Mouse (Mus musculus): ENCODE data around the gene Pdia5.

Pdia5 gene

GRCm38 (mm10) chr16:35441346-35442025, 49.2 kb downstream of the Pdia5 start:
- no peak for DNase-seq (ENCODE audit: low spot score in 2 of 2)

GRCm38 (mm10) chr16:35439046-35439445, 51.6 kb downstream of the Pdia5 start:
- no peak for DNase-seq (ENCODE audit: low spot score in 2 of 2)

GRCm38 (mm10) chr16:35431608-35432007, 59.1 kb downstream of the Pdia5 start:
- no peak for DNase-seq (ENCODE audit: low spot score in 2 of 2)

GRCm38 (mm10) chr16:35424926-35425325, 65.7 kb downstream of the Pdia5 start:
- no peak for DNase-seq (ENCODE audit: low spot score in 2 of 2)

GRCm38 (mm10) chr16:35423250-35424139, 67.2 kb downstream of the Pdia5 start:
- DNase-seq (ENCODE audit: low spot score in 2 of 2), result no peak

GRCm38 (mm10) chr16:35422705-35423104, 68.0 kb downstream of the Pdia5 start:
- no peak for DNase-seq (ENCODE audit: low spot score in 2 of 2)

GRCm38 (mm10) chr16:35422141-35422540, 68.5 kb downstream of the Pdia5 start:
- DNase-seq (ENCODE audit: low spot score in 2 of 2), result no peak

- DNase-seq (ENCODE audit: low spot score in 2 of 2), result no peak
Observed at GRCm38 (mm10) chr16:35414616-35415015, 76.1 kb downstream of the Pdia5 start.

- DNase-seq (ENCODE audit: low spot score in 2 of 2), result no peak
Observed at GRCm38 (mm10) chr16:35406706-35407105, 84.0 kb downstream of the Pdia5 start.

- no peak for DNase-seq (ENCODE audit: low spot score in 2 of 2)
Observed at GRCm38 (mm10) chr16:35406166-35406565, 84.5 kb downstream of the Pdia5 start.

- no peak for DNase-seq (ENCODE audit: low spot score in 2 of 2)
Observed at GRCm38 (mm10) chr16:35405348-35406080, 85.2 kb downstream of the Pdia5 start.

- DNase-seq (ENCODE audit: low spot score in 2 of 2), result no peak
Observed at GRCm38 (mm10) chr16:35404864-35405263, 85.8 kb downstream of the Pdia5 start.

- no peak for DNase-seq (ENCODE audit: low spot score in 2 of 2)
Observed at GRCm38 (mm10) chr16:35403891-35404290, 86.8 kb downstream of the Pdia5 start.

GRCm38 (mm10) chr16:35403356-35403755, 87.3 kb downstream of the Pdia5 start:
- DNase-seq (ENCODE audit: low spot score in 2 of 2), result no peak

- no peak for DNase-seq (ENCODE audit: low spot score in 2 of 2)
Observed at GRCm38 (mm10) chr16:35392813-35393212, 97.9 kb downstream of the Pdia5 start.

- no peak for DNase-seq (ENCODE audit: low spot score in 2 of 2)
Observed at GRCm38 (mm10) chr16:35385654-35386053, 105.0 kb downstream of the Pdia5 start.

GRCm38 (mm10) chr16:35380048-35380447, 110.6 kb downstream of the Pdia5 start:
- DNase-seq (ENCODE audit: low spot score in 2 of 2), result no peak

GRCm38 (mm10) chr16:35379344-35379743, 111.3 kb downstream of the Pdia5 start:
- DNase-seq (ENCODE audit: low spot score in 2 of 2), result no peak

GRCm38 (mm10) chr16:35364063-35364428, 126.6 kb downstream of the Pdia5 start:
- no peak for DNase-seq (ENCODE audit: low spot score in 2 of 2)

GRCm38 (mm10) chr16:35363150-35364062, 127.3 kb downstream of the Pdia5 start, which contains the start of gene Sec22a:
Gene Sec22a, minus strand, starts transcription at chr16:35363918.
- peak; percentile 80 to 86 for DNase-seq (ENCODE audit: low spot score in 2 of 2)

- DNase-seq (ENCODE audit: low spot score in 2 of 2), result no peak
Observed at GRCm38 (mm10) chr16:35362221-35362620, 128.5 kb downstream of the Pdia5 start.
